Mouse (Mus musculus) heart, embryonic 16.5 days (tissue): ENCODE results near the gene 1700129C05Rik. TPM values are rescaled to one million over a fixed set of nuclear protein-coding genes. Genes with fewer than 3 reads are reported as not detected.

Source experiments
- ATAC-seq: fragments of 200-750 bp; cut with Nextera tagmentation; replicated peaks from 2 replicates; pipeline ENCODE4 v1.8.0; 2017; ENCODE audit warnings: moderate number of reproducible peaks; ENCODE audit not compliant: insufficient read depth, low FRiP score; ENCODE audit errors: extremely low read depth
- H3K27ac ChIP-seq: fragments of 300-500 bp; sonication (generic); 2 replicates; pipeline ENCODE4 v1.5.1; 2014; ENCODE audit warnings: mild to moderate bottlenecking, low read length, control low read depth, moderate library complexity
- H3K27me3 ChIP-seq: fragments of 300-500 bp; sonication (generic); 2 replicates; pipeline ENCODE4 v1.6.1; 2014; ENCODE audit warnings: low read length, mixed read lengths; ENCODE audit not compliant: control insufficient read depth, insufficient read depth
- H3K36me3 ChIP-seq: fragments of 300-500 bp; sonication (generic); 2 replicates; pipeline ENCODE4 v1.6.1; 2014; ENCODE audit not compliant: control insufficient read depth, insufficient read depth
- H3K4me1 ChIP-seq: fragments of 300-500 bp; sonication (generic); 2 replicates; pipeline ENCODE4 v1.6.1; 2014; ENCODE audit warnings: low read length, mixed read lengths; ENCODE audit not compliant: control insufficient read depth, insufficient read depth
- H3K4me2 ChIP-seq: fragments of 300-500 bp; sonication (generic); 2 replicates; pipeline ENCODE4 v1.6.1; 2014; ENCODE audit warnings: low read depth, mild to moderate bottlenecking, control low read depth, low read length
- H3K4me3 ChIP-seq: fragments of 300-500 bp; sonication (generic); 2 replicates; pipeline ENCODE4 v1.5.1; 2014; ENCODE audit warnings: mild to moderate bottlenecking, control low read depth, low read length
- H3K9ac ChIP-seq: fragments of 300-500 bp; sonication (generic); 2 replicates; pipeline ENCODE4 v1.6.1; 2014; ENCODE audit warnings: low read length, control low read depth
- H3K9me3 ChIP-seq: fragments of 300-500 bp; sonication (generic); replicated peaks from 2 replicates; pipeline ENCODE4 v1.6.1; 2016; ENCODE audit warnings: low read length; ENCODE audit not compliant: control insufficient read depth
- WGBS: fragments of 180-500 bp; shearing (Covaris S2); extraction: QIAGEN DNeasy Blood & Tissue Kit; methylation state at CpG from one replicate; pipeline ENCODE4 v1.1.7; 2014; 5-methylcytosine and 5-hydroxymethylcytosine counted together
- polyA plus RNA-seq: library from polyadenylated mRNA; unstranded; fragments of >200 nt; fragmentation: Nextera tagmentation; extraction: Ambion mirVana; gene quantifications from 2 replicates; pipeline ENCODE4 v1.2.1, GENCODE M21; 2015

1700129C05Rik gene
- polyA plus RNA-seq, 1 experiment from 2014 or later, result not detected

DNA sequence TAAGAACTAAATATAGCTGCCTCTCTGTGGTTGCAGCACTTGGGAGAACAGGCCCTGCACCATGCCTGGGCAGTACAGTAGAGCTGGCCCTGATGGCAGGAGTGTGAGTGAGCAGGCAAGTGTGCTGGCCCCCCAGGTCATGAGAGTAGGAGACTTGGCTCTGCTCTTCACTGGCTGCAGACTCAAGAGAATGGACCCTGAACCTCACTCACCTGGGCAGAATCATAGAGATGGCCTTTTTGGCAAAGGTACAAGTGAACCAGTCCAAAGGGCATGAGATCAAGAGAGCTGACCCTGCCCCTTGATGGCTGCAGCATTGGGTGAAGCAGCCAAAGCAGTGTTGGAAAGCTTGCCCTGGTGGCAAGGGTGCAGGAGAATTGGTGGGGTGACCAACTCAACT is 49.1 kb downstream of the 1700129C05Rik start:
- no peaks in the 10 kb centered on the region for H3K9me3 ChIP-seq

GRCm38 (mm10) chr14:59084396-59084795 is 58.3 kb downstream of the 1700129C05Rik start:
- 21% methylated on average over 6 of the region's 6 CpGs for WGBS
- H3K9ac ChIP-seq, result no peak overlapping the region
- H3K4me1 ChIP-seq, result no peaks in the 10 kb centered on the region
- no peaks in the 10 kb centered on the region for H3K27me3 ChIP-seq
- no peaks in the 10 kb centered on the region for H3K9me3 ChIP-seq
- ATAC-seq, result no peak
- no peak overlapping the region for H3K4me3 ChIP-seq
- H3K27ac ChIP-seq, result no peak overlapping the region
- H3K4me2 ChIP-seq, result no peak overlapping the region
- no peaks in the 10 kb centered on the region for H3K36me3 ChIP-seq

More for the DNA sequence above, 49.1 kb downstream of the 1700129C05Rik start:
- H3K27me3 ChIP-seq, result no peaks in the 10 kb centered on the region
- H3K4me2 ChIP-seq, result no peak overlapping the region
- no peak for ATAC-seq
- no peaks in the 10 kb centered on the region for H3K4me1 ChIP-seq
- H3K9ac ChIP-seq, result no peak overlapping the region
- no peak overlapping the region for H3K4me3 ChIP-seq
- H3K27ac ChIP-seq, result no peak overlapping the region
- H3K36me3 ChIP-seq, result no peaks in the 10 kb centered on the region

Other genes with a start within 250 kb of the 1700129C05Rik start
- gene Gm5142, start 35.9 kb upstream of the 1700129C05Rik start, polyA plus RNA-seq, result not detected in 2 replicates
- 16.0 and 16.7 TPM in 2 replicates for gene Rcbtb1, start 58.3 kb upstream of the 1700129C05Rik start, polyA plus RNA-seq
- gene Gm6904, start 117.3 kb upstream of the 1700129C05Rik start, polyA plus RNA-seq, result not detected in 2 replicates
- gene Phf11a, start 154.6 kb upstream of the 1700129C05Rik start, polyA plus RNA-seq, result 0.25 and 0.43 TPM in 2 replicates
- gene Phf11b, start 198.5 kb upstream of the 1700129C05Rik start, polyA plus RNA-seq, result 0.46 and 1.0 TPM in 2 replicates
- gene Phf11d, start 222.6 kb upstream of the 1700129C05Rik start, polyA plus RNA-seq, result 2.7 and 4.6 TPM in 2 replicates